Mouse (Mus musculus): ENCODE results near the gene Tmprss13.

Tmprss13 gene

GRCm38 (mm10) chr9:45329577-45329976 lies 10.7 kb downstream of the Tmprss13 start:
- no peak for DNase-seq (ENCODE audit: low spot score in 2 of 2)

DNA sequence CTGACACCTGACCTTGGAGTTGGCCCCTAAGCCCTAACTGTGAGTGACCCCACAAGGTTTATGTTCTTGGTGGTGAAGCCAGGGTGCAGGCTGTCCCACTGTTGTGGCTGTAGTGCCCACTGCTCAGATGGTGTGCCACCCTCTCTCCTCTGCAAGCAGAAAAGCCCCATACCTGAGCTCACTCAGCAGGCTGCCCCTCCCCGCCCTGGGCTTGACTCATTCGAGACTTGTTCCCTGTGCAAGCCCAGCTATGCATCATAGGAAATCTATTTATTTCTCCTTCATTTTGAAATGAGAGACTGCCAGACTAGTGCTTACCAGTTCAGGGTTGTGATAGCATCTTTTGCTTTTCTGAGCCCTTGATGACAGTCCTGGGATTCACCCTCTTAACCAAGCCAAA lies 18.5 kb downstream of the Tmprss13 start:
- no peak for DNase-seq (ENCODE audit: low spot score in 2 of 2)

- no peak for DNase-seq (ENCODE audit: low spot score in 2 of 2)
Observed at GRCm38 (mm10) chr9:45343066-45343465, 24.2 kb downstream of the Tmprss13 start.

- DNase-seq (ENCODE audit: low spot score in 2 of 2), result no peak
Observed at GRCm38 (mm10) chr9:45345516-45345915, 26.6 kb downstream of the Tmprss13 start.

DNA sequence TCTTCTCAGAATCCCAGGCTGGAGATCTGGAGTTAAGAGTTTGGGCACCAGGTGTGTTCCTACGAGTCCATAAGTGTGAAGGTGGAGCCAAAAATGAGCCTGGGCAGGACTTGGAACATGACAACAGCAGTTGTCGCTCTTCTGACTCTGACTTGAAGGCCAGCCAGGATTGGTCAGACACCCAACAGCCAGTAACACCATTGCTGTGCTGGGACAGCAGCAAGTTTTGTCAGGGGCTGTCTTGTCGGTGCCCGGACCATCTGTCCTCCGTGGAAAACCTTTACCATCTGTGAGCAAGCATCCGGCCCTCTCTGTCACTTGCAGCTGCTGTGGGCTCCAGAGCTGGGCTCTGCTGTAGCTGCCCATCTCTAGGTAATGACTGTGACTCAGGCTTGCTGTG lies 27.4 kb downstream of the Tmprss13 start:
- DNase-seq (ENCODE audit: low spot score in 2 of 2), result no peak

GRCm38 (mm10) chr9:45348560-45348959 lies 29.7 kb downstream of the Tmprss13 start:
- DNase-seq (ENCODE audit: low spot score in 2 of 2), result no peak

DNA sequence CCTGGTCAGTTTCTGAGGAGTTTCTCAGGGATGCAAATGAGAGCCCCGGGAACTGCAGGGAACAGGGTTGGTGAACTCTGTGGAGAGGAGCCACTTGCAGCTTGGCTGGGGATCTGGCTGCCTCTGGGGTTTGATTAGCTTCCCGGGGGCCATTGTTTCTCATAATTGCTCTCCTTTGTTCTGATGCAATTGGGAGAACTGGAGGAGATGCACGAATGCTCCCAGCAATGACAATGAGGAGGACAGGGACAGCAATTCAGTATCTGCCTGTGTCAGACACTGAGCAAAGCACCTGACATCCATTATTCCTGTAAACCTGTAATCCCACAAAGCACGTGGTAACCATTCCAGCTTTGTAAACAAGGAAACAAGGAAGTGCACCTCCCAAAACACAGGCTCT lies 30.3 kb downstream of the Tmprss13 start:
- no peak for DNase-seq (ENCODE audit: low spot score in 2 of 2)

GRCm38 (mm10) chr9:45349851-45350250 lies 31.0 kb downstream of the Tmprss13 start:
- DNase-seq (ENCODE audit: low spot score in 2 of 2), result no peak

DNA sequence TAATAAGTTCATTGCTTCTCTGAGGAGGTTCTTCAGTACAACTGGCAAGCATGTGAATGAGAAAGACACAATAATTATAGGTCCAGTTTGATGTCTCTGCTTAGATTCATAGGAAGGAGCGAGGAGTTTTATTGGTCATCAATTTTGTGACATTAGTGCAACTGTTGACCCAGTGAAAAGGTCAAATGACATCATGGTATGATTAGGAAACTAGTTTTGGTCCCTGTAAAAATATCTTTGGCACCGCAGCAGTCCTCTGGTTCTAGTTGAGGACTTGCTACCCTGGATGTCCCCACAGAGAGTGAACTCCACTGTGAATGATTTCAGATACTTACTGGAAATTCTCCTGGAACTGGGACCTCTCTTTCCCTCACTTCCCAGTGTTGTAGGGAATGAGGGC lies 36.3 kb downstream of the Tmprss13 start:
- DNase-seq (ENCODE audit: low spot score in 2 of 2), result no peak

GRCm38 (mm10) chr9:45358356-45358755 lies 39.5 kb downstream of the Tmprss13 start:
- no peak for DNase-seq (ENCODE audit: low spot score in 2 of 2)

DNA sequence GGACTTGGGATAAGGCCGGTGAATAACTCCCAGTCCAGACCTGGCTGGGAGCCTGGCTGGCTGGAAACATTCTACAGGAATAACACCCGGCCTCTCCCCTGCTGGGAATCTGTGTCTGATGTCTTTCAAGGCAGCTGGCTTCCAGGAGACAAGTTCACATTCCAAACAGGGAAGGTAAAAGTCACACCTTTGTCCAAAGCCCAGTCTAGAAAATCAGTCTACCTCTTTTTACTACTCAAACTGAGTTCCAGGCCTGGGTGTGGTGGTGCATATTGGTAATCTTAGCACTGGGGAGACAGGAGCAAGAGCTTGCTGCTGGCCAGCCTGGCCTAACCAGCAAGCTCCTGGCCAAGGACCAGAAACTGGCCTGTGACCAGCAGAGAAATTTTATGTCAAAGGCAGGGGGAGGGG lies 43.2 kb downstream of the Tmprss13 start:
- no peak for DNase-seq (ENCODE audit: low spot score in 2 of 2)

DNA sequence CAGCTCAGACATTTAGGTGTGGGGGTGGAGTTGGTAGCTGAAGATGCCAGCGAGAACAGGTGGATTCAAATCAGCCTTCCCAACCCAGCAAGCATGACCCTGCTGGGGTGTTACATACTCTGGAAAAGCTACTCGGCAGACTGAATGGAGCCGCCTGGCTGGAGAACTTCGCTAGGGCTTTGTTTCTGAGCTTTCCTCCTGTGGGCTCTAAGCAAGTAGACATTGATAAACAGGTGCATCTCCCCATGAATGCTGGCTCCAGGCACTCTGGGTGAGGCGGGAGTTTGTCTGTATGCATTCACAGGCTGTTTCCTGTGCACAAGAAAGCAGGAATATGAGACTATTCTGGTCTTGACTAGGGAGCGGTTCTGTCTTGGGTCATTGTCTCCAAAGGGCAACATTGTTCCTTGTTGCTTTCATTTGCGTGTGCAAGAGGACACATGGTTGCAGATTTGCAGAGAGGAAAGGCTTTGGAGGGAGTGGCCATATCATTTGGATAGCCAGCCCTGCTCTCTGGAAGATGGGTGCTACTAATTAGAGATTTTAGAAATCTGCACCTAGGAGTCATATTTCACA lies 44.8 kb downstream of the Tmprss13 start:
- DNase-seq (ENCODE audit: low spot score in 2 of 2), result no peak

GRCm38 (mm10) chr9:45367716-45368115 lies 48.8 kb downstream of the Tmprss13 start:
- no peak for DNase-seq (ENCODE audit: low spot score in 2 of 2)

DNA sequence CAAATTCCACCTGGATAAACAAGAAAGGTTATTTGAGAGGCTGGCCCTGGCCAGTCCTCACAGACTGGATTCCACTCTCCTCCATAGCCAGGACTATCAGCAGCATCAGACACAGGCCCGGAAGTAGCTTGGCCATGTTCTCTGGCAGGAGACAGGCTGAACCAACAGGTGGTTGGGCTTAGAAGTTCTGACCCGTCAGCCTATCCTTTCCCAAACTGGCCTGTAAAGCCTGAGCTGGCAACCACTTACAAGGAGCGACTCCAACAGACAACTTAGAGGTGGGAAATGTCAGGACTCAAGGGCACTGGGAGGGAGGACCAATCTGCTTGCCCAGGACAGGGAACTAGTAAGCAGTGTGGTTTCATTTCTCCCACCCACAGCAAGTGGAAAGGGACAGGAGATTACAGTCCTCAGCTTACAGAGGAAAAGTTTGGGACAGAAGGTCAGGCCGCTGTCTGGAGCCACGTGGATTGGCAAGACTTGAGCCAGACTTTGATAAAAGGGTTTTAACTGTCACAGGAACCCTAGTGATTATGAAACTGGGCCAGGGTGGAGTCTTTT lies 49.5 kb downstream of the Tmprss13 start:
- DNase-seq (ENCODE audit: low spot score in 2 of 2), result no peak

- peak in 1 of 2 experiments; percentile 44 for DNase-seq (ENCODE audit: low spot score in 2 of 2)
Observed at GRCm38 (mm10) chr9:45370117-45370561, 51.2 kb downstream of the Tmprss13 start, which contains the start of gene Fxyd6. TSS of gene Fxyd6 (plus strand) at chr9:45370185.

- DNase-seq (ENCODE audit: low spot score in 2 of 2), result no peak
Observed at GRCm38 (mm10) chr9:45370616-45371336, 51.9 kb downstream of the Tmprss13 start.

GRCm38 (mm10) chr9:45371337-45371707 lies 52.4 kb downstream of the Tmprss13 start:
- DNase-seq (ENCODE audit: low spot score in 2 of 2), result no peak

- DNase-seq (ENCODE audit: low spot score in 2 of 2), result no peak
Observed at GRCm38 (mm10) chr9:45373896-45374295, 55.0 kb downstream of the Tmprss13 start.

GRCm38 (mm10) chr9:45374988-45375502 lies 56.1 kb downstream of the Tmprss13 start:
- DNase-seq (ENCODE audit: low spot score in 2 of 2), result no peak

GRCm38 (mm10) chr9:45376427-45376826 lies 57.5 kb downstream of the Tmprss13 start:
- no peak for DNase-seq (ENCODE audit: low spot score in 2 of 2)

DNA sequence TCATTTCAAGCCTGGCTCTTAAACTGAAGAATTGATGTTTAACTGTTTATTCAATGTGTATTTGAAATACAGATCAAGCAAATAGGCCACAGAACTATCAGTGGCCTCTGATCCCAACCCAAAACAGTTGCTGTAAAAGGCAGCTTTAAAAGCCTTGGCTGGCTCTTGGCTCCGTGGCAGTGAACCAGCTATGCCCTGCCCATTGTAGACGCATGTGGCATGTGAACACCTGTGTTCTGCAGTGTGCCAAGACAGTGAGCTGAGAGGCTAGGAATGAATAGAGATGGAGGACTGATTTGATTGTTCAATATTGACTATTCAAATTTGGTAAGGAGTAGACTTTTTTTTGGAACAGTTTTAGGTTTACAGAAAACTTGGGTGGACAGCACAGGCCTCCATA lies 58.0 kb downstream of the Tmprss13 start:
- DNase-seq (ENCODE audit: low spot score in 2 of 2), result no peak

GRCm38 (mm10) chr9:45380411-45381251 lies 61.7 kb downstream of the Tmprss13 start:
- DNase-seq (ENCODE audit: low spot score in 2 of 2), result no peak
